Mouse (Mus musculus): ENCODE data around the gene Gpr87.

Gpr87 gene

GRCm38 (mm10) chr3:59139651-59140051 is 55.3 kb downstream of the Gpr87 start:
- DNase-seq (ENCODE audit: low read depth, low spot score) = no peak

DNA sequence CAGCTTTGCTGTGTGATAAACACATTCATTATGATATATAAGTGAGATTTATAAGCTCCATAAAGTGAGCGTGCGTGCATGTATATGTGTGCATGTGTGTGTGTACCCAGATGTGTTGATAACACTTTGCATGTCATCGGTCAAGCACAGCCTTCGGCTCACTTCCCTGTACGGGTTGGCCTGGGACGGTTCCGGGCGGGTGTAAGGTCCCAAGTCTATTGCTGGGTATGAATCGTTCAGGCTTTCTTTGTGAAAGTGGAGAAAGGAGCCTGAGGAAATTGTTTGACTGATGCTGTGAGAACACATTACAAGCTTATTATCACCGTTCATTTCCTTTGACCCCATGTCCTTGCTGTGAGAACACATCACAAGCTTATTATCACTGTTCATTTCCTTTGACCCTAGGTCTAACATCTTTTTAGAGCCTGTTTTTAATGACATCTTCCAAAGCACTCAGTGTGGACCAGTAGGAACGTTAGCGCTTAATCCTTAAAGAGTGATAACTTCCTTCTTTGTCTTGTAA is 55.9 kb downstream of the Gpr87 start:
- no peak for DNase-seq (ENCODE audit: low read depth, low spot score)

DNA sequence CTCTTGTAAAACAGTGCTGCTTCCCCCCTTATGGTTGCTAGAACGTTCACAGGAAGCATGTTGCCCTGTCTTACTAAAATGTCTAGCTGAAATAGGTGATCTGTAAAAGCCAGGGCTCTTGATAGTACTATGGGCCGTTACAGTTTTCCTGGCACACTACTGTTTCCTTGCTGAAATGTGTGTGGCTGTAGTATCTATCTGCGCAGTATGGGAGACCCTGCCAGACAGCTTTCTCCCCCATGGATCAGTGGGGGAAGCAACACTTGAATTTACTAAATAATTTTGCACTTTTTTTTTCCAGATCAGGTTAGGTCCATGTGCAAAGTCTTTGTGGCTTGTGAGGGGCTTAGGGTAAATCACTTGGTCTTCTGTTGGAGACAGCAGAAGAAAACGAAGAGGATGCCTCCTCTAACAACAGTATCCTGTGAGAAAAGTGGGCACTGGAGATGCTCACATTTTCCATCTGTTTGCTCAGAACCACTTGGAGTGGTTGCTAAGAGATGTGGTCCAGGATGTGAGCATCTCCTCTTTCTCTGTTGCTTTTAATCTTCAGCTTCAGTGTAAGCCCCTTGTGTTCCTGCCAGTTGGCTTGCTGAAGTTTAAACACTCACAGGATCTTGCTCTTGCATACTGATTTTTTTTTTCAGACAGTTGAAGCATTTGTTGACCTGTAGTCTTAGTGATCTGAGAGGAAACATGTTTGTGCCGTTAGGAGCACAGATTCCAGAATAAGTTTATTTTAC is 58.8 kb downstream of the Gpr87 start:
- DNase-seq (ENCODE audit: low read depth, low spot score) = no peak

DNA sequence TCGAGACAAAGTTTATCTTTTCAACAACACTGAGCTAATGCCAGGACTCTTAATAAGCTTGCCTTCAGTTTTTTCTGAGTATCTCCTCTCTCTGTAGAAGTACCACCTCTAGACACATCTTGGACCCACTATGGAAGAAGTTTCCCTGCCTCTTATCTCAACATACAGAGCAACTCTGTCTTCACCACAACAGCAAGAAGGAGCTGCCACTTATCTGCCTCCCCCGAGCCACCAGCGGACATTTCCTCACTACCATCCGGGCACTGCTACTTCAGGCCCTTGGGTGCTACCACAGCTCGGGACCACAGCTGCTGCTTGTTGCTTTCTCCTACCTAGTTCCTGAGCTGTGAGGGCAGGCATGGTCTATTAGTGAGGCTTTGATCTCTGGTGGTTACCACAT is 61.7 kb downstream of the Gpr87 start:
- DNase-seq (ENCODE audit: low read depth, low spot score) = no peak

- peak; percentile 53 for DNase-seq (ENCODE audit: low read depth, low spot score)
Measured at GRCm38 (mm10) chr3:59131966-59132365, 62.9 kb downstream of the Gpr87 start.

- no peak for DNase-seq (ENCODE audit: low read depth, low spot score)
Measured at GRCm38 (mm10) chr3:59131081-59131480, 63.8 kb downstream of the Gpr87 start.

GRCm38 (mm10) chr3:59130431-59130830 is 64.5 kb downstream of the Gpr87 start:
- DNase-seq (ENCODE audit: low read depth, low spot score) = peak; percentile 56

- no peak for DNase-seq (ENCODE audit: low read depth, low spot score)
Measured at GRCm38 (mm10) chr3:59129547-59129946, 65.4 kb downstream of the Gpr87 start.
